Mouse (Mus musculus): ENCODE measurements at regions not wholly inside any gene's neighbourhood (a gene's known extent, or its start where the extent isn't known, plus 50 kb on each side); places are given as distances from the start of the nearest gene placed in this dataset.

DNA sequence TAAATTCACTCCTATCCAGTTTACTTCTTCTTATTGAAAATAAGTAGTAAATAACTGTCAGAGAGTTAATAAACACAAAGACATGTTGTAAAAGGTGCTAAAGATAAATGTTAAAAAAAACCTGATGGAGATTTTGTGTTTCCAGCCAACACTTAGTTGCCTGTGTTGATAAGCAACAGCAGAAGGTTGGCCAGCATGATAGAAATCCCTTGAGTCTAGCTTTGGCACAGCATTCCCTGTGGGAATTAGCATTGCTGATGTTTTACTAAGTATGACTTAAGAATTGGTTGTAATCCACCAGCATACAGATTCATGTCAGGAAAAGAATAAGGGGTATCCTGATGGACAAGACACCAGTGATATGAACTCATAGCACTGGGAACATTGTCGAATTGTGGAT lies 594.3 kb downstream of the Plod2 start:
- 73% methylated on average over 1 of the region's 1 CpGs for WGBS
- Histone ChIP-seq H3K9me3 (ENCODE audit: control insufficient read depth, low read length) (no peaks in the 10 kb centered on the region), H3K4me3 (ENCODE audit: control insufficient read depth in 1 of 2, insufficient read depth in 1 of 2, low read depth in 1 of 2, low read length in 2 of 2) (no peak overlapping the region), H3K9ac (ENCODE audit: low read length) (no peak overlapping the region), H3K27ac (replicated peaks in 1 of 2; ENCODE audit: control insufficient read depth in 1 of 2, insufficient read depth in 1 of 2, low read depth in 2 of 2, low read length in 2 of 2) (no peak overlapping the region), H3K27me3 (ENCODE audit: control insufficient read depth, insufficient read depth, low read length) (no peaks in the 10 kb centered on the region), H3K36me3 (ENCODE audit: control insufficient read depth, insufficient read depth, low read length) (no peaks in the 10 kb centered on the region), H3K4me1 (ENCODE audit: control insufficient read depth in 2 of 2, insufficient read depth in 2 of 2, low read length in 2 of 2) (no peaks in the 10 kb centered on the region), H3K4me2 (ENCODE audit: low read length) (no peak overlapping the region)
- ATAC-seq (ENCODE audit: insufficient number of reproducible peaks, insufficient read depth, low FRiP score, low read depth), result no peak

DNA sequence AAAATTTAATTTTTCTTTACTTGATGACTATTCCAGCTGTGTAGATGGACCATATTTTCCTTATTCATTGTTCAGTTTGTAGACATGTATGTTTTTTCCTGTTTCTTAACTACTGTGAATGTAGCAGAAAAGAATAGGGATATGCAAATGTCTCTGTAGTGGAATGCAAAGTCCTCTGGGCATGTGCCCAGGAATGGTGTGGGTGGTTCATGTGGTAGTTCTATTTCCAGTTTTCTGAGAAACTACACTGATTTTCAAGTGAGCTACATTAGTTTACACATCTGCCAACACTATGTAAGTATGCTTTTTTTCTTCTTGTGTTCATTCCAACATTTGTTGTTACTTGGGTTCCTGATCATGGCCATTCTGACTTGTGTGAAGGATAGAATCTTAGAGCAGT lies 628.0 kb downstream of the Plod2 start:
- no peak overlapping the region for H3K4me3 ChIP-seq (ENCODE audit: control insufficient read depth in 1 of 2, insufficient read depth in 1 of 2, low read depth in 1 of 2, low read length in 2 of 2)
- H3K27ac ChIP-seq (replicated peaks in 1 of 2; ENCODE audit: control insufficient read depth in 1 of 2, insufficient read depth in 1 of 2, low read depth in 2 of 2, low read length in 2 of 2), result no peak overlapping the region
- no peaks in the 10 kb centered on the region for H3K9me3 ChIP-seq (ENCODE audit: control insufficient read depth, low read length)
- H3K27me3 ChIP-seq (ENCODE audit: control insufficient read depth, insufficient read depth, low read length), result no peaks in the 10 kb centered on the region
- no peaks in the 10 kb centered on the region for H3K36me3 ChIP-seq (ENCODE audit: control insufficient read depth, insufficient read depth, low read length)
- no peak for ATAC-seq (ENCODE audit: insufficient number of reproducible peaks, insufficient read depth, low FRiP score, low read depth)
- H3K4me2 ChIP-seq (ENCODE audit: low read length), result no peak overlapping the region
- no peak overlapping the region for H3K9ac ChIP-seq (ENCODE audit: low read length)
- H3K4me1 ChIP-seq (ENCODE audit: control insufficient read depth in 2 of 2, insufficient read depth in 2 of 2, low read length in 2 of 2), result no peaks in the 10 kb centered on the region

DNA sequence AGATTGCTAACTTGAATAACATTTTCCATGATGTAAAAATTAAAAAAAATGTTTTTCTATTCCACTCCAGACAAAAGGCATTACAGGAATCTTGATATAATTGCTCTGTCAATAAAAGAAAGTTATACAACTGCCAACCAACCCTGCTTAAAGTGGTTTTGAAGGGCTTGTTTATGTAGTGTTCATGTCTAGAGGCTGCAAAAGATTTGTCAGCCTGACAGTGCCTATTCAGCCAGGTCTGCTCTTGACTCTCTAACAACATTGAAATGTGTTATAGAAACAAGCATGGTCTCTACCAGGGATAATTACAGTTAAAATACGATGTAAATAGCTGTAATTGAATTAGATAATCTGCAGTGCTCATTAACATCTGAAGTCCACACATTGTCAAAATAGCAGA lies 644.6 kb downstream of the Plod2 start:
- no peak for ATAC-seq (ENCODE audit: insufficient number of reproducible peaks, insufficient read depth, low FRiP score, low read depth)
- WGBS, result 68% methylated on average over 1 of the region's 1 CpGs
- Histone ChIP-seq H3K4me1 (ENCODE audit: control insufficient read depth in 2 of 2, insufficient read depth in 2 of 2, low read length in 2 of 2) (no peaks in the 10 kb centered on the region), H3K9ac (ENCODE audit: low read length) (no peak overlapping the region), H3K27me3 (ENCODE audit: control insufficient read depth, insufficient read depth, low read length) (no peaks in the 10 kb centered on the region), H3K36me3 (ENCODE audit: control insufficient read depth, insufficient read depth, low read length) (no peaks in the 10 kb centered on the region), H3K4me3 (ENCODE audit: control insufficient read depth in 1 of 2, insufficient read depth in 1 of 2, low read depth in 1 of 2, low read length in 2 of 2) (no peak overlapping the region), H3K27ac (replicated peaks in 1 of 2; ENCODE audit: control insufficient read depth in 1 of 2, insufficient read depth in 1 of 2, low read depth in 2 of 2, low read length in 2 of 2) (no peak overlapping the region), H3K4me2 (ENCODE audit: low read length) (no peak overlapping the region), H3K9me3 (ENCODE audit: control insufficient read depth, low read length) (no peaks in the 10 kb centered on the region)

DNA sequence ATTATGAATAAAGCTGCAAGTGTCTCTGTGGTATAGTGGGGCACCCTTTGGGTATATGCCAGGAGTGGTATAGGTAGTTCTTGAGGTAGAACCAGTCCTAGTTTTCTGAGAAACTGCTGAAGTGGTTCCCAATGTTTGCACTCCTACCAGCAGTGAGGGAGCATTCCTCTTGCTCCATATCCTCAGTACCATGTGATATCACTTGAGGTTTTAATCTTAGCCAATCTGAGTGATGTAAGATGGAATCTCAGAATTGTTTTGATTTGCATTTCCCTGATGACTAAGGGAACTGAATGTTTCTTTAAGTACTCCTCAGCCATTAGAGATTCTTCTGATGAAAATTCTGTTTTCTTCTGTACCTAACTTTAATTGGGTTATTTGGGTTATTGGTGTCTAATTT lies 690.5 kb downstream of the Plod2 start:
- Histone ChIP-seq H3K36me3 (ENCODE audit: control insufficient read depth, insufficient read depth, low read length) (no peaks in the 10 kb centered on the region), H3K4me3 (ENCODE audit: control insufficient read depth in 1 of 2, insufficient read depth in 1 of 2, low read depth in 1 of 2, low read length in 2 of 2) (no peak overlapping the region), H3K9ac (ENCODE audit: low read length) (no peak overlapping the region), H3K27me3 (ENCODE audit: control insufficient read depth, insufficient read depth, low read length) (no peaks in the 10 kb centered on the region), H3K4me2 (ENCODE audit: low read length) (no peak overlapping the region), H3K9me3 (ENCODE audit: control insufficient read depth, low read length) (no peaks in the 10 kb centered on the region), H3K4me1 (ENCODE audit: control insufficient read depth in 2 of 2, insufficient read depth in 2 of 2, low read length in 2 of 2) (no peaks in the 10 kb centered on the region), H3K27ac (replicated peaks in 1 of 2; ENCODE audit: control insufficient read depth in 1 of 2, insufficient read depth in 1 of 2, low read depth in 2 of 2, low read length in 2 of 2) (no peak overlapping the region)
- no peak for ATAC-seq (ENCODE audit: insufficient number of reproducible peaks, insufficient read depth, low FRiP score, low read depth)

DNA sequence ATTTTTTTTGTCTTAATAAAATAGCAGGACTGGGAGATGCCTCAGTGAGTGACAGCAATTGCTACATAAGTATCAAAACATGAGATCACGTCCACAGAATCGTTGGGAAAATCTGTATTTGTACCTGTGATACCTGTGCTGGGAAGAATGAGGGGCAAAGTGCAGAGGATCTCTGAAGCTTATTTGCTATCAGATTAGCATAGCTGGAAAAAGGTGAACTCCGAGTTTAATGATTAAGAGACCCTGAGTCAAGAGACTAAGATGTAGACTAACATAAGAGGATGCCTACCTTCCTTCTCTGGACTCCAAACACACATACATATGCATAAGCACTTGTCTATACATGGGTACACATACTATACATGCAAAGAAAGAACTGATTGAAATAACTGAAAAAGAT lies 710.1 kb downstream of the Plod2 start:
- 63% methylated on average over 3 of the region's 3 CpGs for WGBS
- Histone ChIP-seq H3K27ac (replicated peaks in 1 of 2; ENCODE audit: control insufficient read depth in 1 of 2, insufficient read depth in 1 of 2, low read depth in 2 of 2, low read length in 2 of 2) (no peak overlapping the region), H3K4me3 (ENCODE audit: control insufficient read depth in 1 of 2, insufficient read depth in 1 of 2, low read depth in 1 of 2, low read length in 2 of 2) (no peak overlapping the region), H3K4me2 (ENCODE audit: low read length) (no peak overlapping the region), H3K4me1 (ENCODE audit: control insufficient read depth in 2 of 2, insufficient read depth in 2 of 2, low read length in 2 of 2) (no peaks in the 10 kb centered on the region), H3K27me3 (ENCODE audit: control insufficient read depth, insufficient read depth, low read length) (no peaks in the 10 kb centered on the region), H3K9ac (ENCODE audit: low read length) (no peak overlapping the region), H3K36me3 (ENCODE audit: control insufficient read depth, insufficient read depth, low read length) (no peaks in the 10 kb centered on the region), H3K9me3 (ENCODE audit: control insufficient read depth, low read length) (no peaks in the 10 kb centered on the region)
- no peak for ATAC-seq (ENCODE audit: insufficient number of reproducible peaks, insufficient read depth, low FRiP score, low read depth)

DNA sequence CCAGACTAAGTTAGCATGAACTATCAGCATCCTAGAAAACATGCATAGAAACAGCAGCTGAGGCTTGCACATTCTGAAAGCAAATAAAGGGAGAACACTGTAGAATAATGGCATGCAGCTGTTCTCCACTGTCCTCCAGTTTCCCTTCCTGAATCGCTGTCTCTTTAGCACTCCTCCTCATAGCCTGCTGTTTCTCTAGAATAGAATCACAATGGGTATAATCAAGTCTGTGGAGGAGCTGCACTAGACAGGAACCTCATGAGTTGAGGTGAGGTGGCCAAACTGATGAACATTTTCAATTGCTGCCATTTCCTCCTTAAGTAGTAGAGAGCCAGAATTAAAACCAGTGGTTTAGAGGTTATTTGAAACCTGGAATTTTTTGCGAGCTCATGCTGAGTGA lies 755.3 kb downstream of the Plod2 start:
- no peaks in the 10 kb centered on the region for H3K27me3 ChIP-seq (ENCODE audit: control insufficient read depth, insufficient read depth, low read length)
- no peak overlapping the region for H3K9ac ChIP-seq (ENCODE audit: low read length)
- H3K4me1 ChIP-seq (ENCODE audit: control insufficient read depth in 2 of 2, insufficient read depth in 2 of 2, low read length in 2 of 2), result no peaks in the 10 kb centered on the region
- H3K9me3 ChIP-seq (ENCODE audit: control insufficient read depth, low read length), result no peaks in the 10 kb centered on the region
- H3K36me3 ChIP-seq (ENCODE audit: control insufficient read depth, insufficient read depth, low read length), result no peaks in the 10 kb centered on the region
- no peak overlapping the region for H3K4me3 ChIP-seq (ENCODE audit: control insufficient read depth in 1 of 2, insufficient read depth in 1 of 2, low read depth in 1 of 2, low read length in 2 of 2)
- H3K4me2 ChIP-seq (ENCODE audit: low read length), result no peak overlapping the region
- H3K27ac ChIP-seq (replicated peaks in 1 of 2; ENCODE audit: control insufficient read depth in 1 of 2, insufficient read depth in 1 of 2, low read depth in 2 of 2, low read length in 2 of 2), result no peak overlapping the region
- WGBS, result 71% methylated on average over 2 of the region's 2 CpGs
- ATAC-seq (ENCODE audit: insufficient number of reproducible peaks, insufficient read depth, low FRiP score, low read depth), result no peak

DNA sequence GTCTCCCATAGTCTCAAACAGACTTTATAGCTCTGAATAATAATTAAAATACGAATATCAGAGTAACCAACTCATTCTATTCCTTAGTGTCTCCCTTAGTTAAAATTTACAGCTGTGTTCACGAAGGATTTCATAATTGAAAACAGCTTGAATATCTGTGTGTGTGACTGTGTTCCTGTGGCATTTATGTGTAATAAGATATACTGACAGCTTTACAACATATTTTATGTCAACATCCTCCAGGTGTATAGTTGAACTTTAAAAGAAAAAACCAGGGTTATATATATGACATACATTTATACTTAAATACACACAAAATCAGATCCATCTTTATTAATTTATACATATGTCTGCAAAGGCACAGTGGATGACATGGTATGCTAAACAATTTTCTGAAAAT lies 764.7 kb downstream of the Plod2 start:
- Histone ChIP-seq H3K9ac (ENCODE audit: low read length) (no peak overlapping the region), H3K27ac (replicated peaks in 1 of 2; ENCODE audit: control insufficient read depth in 1 of 2, insufficient read depth in 1 of 2, low read depth in 2 of 2, low read length in 2 of 2) (no peak overlapping the region), H3K4me2 (ENCODE audit: low read length) (no peak overlapping the region), H3K36me3 (ENCODE audit: control insufficient read depth, insufficient read depth, low read length) (no peaks in the 10 kb centered on the region), H3K4me1 (ENCODE audit: control insufficient read depth in 2 of 2, insufficient read depth in 2 of 2, low read length in 2 of 2) (no peaks in the 10 kb centered on the region), H3K9me3 (ENCODE audit: control insufficient read depth, low read length) (no peaks in the 10 kb centered on the region), H3K4me3 (ENCODE audit: control insufficient read depth in 1 of 2, insufficient read depth in 1 of 2, low read depth in 1 of 2, low read length in 2 of 2) (no peak overlapping the region), H3K27me3 (ENCODE audit: control insufficient read depth, insufficient read depth, low read length) (no peaks in the 10 kb centered on the region)
- WGBS, result 48% methylated on average over 2 of the region's 2 CpGs
- no peak for ATAC-seq (ENCODE audit: insufficient number of reproducible peaks, insufficient read depth, low FRiP score, low read depth)

DNA sequence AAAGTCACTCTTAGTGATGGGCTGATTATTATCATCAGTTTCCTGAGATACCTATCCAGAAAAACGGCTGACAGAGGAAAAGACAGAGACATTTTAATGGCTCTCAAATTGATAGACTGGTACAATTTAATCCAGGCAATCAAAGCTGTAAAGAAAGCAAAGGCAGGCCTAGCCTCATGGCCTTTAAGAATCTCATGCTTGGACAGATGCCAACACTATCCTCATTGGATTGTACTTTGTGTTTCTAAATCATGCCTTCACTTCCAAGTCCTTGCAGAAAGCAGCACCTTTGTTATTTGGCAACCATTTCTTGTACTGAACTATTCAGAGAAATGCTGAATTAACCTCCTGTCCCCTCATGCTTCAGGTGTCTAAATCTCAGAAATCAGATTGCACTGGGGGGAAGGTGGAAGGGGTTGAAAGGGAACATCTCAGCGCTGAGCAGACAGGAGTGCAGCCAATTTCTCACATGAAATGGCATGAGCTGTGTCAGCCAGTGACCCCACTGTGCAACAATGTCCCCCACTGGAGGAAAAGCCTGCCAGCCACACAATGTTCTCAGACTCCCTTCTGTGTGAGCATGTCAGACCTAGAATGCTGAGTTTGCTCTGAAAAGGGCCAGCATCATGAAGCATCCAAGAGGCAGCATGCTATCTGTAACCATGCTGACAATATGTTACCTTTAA lies 787.1 kb downstream of the Plod2 start:
- WGBS, result 44% methylated on average over 2 of the region's 2 CpGs

More for the DNA sequence above, 787.1 kb downstream of the Plod2 start:
- Histone ChIP-seq H3K9ac (ENCODE audit: low read length) (no peak overlapping the region), H3K4me1 (ENCODE audit: control insufficient read depth in 2 of 2, insufficient read depth in 2 of 2, low read length in 2 of 2) (no peaks in the 10 kb centered on the region), H3K36me3 (ENCODE audit: control insufficient read depth, insufficient read depth, low read length) (no peaks in the 10 kb centered on the region), H3K4me2 (ENCODE audit: low read length) (no peak overlapping the region), H3K27ac (replicated peaks in 1 of 2; ENCODE audit: control insufficient read depth in 1 of 2, insufficient read depth in 1 of 2, low read depth in 2 of 2, low read length in 2 of 2) (no peak overlapping the region), H3K4me3 (ENCODE audit: control insufficient read depth in 1 of 2, insufficient read depth in 1 of 2, low read depth in 1 of 2, low read length in 2 of 2) (no peak overlapping the region), H3K27me3 (ENCODE audit: control insufficient read depth, insufficient read depth, low read length) (no peaks in the 10 kb centered on the region), H3K9me3 (ENCODE audit: control insufficient read depth, low read length) (no peaks in the 10 kb centered on the region)
- ATAC-seq (ENCODE audit: insufficient number of reproducible peaks, insufficient read depth, low FRiP score, low read depth), result no peak

Data from heart, embryonic 14.5 days (tissue).